Mouse (Mus musculus) testis, postnatal 10 days (tissue): ENCODE measurements around the gene Omt2b.
"Not testable (repeated sequence)": the region's sequence is repeated elsewhere in the genome, so short reads cannot be mapped to it uniquely, and the experiment has no call there.

Experiments
- DNase-seq: peaks from one replicate; pipeline ENCODE4 v3.0.0; 2021; ENCODE audit warnings: low spot score

Omt2b gene

DNA sequence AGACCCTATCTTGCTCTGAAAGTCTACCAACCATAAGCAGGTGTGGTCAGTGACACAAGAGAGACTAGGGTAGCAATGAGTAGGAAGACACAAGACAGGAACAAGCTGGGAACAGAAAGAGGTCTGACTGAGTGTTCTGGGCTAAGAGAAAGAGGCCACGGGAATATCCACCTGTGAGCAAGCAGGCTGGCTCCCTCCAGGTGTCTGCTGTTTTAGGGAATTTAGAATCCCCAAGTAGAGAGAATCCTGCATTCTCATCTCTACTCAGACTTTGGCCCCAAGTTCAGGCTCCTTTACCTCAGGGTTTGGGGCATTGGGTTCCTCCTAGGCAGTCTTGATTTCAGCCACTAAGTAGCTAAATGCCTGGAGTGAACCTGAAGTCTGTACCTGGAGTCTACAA, at the start of gene Omt2b:
Gene Omt2b, plus strand, starts transcription at position 301 of the 400 bp plus-strand sequence.
- not testable (repeated sequence) for DNase-seq

- not testable (repeated sequence) for DNase-seq
These were observed 45.2 kb upstream of the Omt2b start for GRCm38 (mm10) chr9:78282002-78282711.

DNA sequence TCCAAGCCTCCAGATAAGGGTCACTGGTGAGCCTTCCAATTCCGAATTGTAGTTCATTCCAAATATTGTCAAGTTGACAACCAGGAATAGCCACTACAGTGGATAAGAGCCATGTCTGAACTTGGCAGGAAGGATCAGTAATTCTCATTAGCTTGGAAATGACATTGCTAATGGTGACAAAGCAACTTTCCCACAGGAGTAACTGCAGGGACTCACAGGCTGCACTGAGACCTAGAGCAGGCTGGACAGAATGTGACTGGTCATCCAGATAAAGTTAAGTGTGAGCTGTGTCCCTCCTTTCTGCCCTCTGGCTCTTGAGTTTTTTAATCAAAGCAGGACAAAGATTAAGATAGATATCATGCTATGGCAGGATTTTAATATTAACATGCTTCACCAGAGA, 38.3 kb upstream of the Omt2b start:
- DNase-seq, result not testable (repeated sequence)

GRCm38 (mm10) chr9:78289723-78290122, 37.7 kb upstream of the Omt2b start, which contains the start of gene Gm10639:
Gm10639 (plus strand) TSS chr9:78289923.
- DNase-seq, result not testable (repeated sequence)

- DNase-seq, result not testable (repeated sequence)
These were observed 34.9 kb upstream of the Omt2b start for GRCm38 (mm10) chr9:78292462-78292861.

DNA sequence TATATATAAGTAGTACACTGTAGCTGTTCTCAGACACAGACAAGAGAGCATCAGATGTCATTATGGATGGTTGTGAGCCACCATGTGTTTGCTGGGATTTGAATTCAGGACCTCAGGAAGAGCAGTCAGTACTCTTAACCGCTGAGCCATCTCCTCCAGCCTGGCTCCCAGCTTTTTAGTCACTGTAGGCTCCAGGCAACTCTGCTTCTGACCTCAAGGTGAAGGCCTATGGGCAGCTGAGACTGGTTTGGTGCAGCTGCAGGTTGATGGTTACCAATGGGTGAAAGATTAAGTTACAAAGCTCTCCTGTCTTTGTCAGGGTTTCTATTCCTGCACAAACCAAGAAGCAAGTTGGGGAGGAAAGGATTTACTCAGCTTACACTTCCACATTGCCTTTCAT, 33.7 kb upstream of the Omt2b start:
- DNase-seq, result not testable (repeated sequence)

- DNase-seq, result not testable (repeated sequence)
These were observed 32.6 kb upstream of the Omt2b start for GRCm38 (mm10) chr9:78294781-78295180.

- peak; percentile 61 for DNase-seq
These were observed 31.3 kb upstream of the Omt2b start for GRCm38 (mm10) chr9:78296089-78296488.

- no peak for DNase-seq
These were observed 29.2 kb upstream of the Omt2b start for GRCm38 (mm10) chr9:78298232-78298631.

DNA sequence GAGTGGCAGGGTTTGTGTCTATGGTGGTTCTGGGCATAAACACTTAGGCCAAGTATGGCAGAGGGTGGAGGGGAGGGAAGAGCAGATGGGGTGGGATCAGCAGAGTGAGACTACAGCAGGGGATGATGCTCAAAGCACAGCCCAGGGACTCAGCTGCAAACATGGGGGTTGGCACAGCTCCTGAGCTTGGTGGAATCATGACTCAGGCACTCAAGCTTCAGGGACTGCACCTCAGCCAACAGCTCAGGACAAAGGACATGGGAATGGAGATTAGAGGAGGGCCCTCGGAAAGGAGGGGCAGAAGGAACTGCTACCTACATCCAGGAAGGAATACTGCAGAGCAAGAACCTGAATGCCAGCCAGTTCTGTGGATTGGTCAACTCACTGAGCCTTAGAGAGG, 28.2 kb upstream of the Omt2b start:
- DNase-seq, result not testable (repeated sequence)

- not testable (repeated sequence) for DNase-seq
These were observed 19.3 kb upstream of the Omt2b start for GRCm38 (mm10) chr9:78308122-78308521.

GRCm38 (mm10) chr9:78314696-78315095, 12.7 kb upstream of the Omt2b start, which contains the start of gene Omt2a:
Omt2a (minus strand) TSS chr9:78314796.
- DNase-seq, result no peak

GRCm38 (mm10) chr9:78319499-78319898, 7.9 kb upstream of the Omt2b start:
- DNase-seq, result no peak

DNA sequence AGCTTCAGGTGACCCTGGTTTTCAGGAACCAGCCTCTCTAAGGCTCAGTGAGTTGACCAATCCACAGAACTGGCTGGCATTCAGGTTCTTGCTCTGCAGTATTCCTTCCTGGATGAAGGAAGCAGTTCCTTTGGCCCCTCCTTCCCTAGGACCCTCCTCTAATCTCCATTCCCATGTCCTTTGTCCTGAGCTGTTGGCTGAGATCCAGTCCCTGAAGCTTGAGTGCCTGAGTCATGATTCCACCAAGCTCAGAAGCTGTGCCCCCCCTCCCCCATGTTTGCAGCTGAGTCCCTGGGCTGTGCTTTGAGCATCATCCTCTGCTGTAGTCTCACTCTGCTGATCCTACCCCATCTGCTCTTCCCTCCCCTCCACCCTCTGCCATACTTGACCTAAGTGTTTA, 9.7 kb downstream of the Omt2b start:
- DNase-seq, result not testable (repeated sequence)

GRCm38 (mm10) chr9:78340324-78340723, 12.9 kb downstream of the Omt2b start:
- DNase-seq, result peak; percentile 76

- DNase-seq, result not testable (repeated sequence)
These were observed 15.1 kb downstream of the Omt2b start for GRCm38 (mm10) chr9:78342494-78342893.

- not testable (repeated sequence) for DNase-seq
These were observed 15.7 kb downstream of the Omt2b start for GRCm38 (mm10) chr9:78343055-78343454.

GRCm38 (mm10) chr9:78345235-78345634, 17.8 kb downstream of the Omt2b start:
- not testable (repeated sequence) for DNase-seq

DNA sequence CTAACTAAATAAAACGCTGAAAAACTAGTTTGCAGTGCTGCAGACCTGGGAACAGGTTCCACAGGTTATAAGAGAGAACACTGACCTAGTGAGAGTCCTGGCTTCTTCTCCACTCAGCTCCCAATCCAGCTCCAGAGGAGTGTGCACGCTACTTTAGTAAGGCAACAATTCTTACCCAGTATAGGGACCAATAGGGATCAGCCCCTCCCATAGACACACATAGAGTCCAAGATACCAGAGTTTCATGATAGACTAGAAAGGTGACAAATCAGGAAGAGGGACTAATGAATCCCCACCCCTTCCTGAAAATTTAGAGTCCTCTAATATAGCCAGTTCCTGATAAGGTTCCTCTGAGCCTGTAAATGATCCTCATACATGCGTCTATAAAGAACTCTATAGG, 19.6 kb downstream of the Omt2b start:
- no peak for DNase-seq

DNA sequence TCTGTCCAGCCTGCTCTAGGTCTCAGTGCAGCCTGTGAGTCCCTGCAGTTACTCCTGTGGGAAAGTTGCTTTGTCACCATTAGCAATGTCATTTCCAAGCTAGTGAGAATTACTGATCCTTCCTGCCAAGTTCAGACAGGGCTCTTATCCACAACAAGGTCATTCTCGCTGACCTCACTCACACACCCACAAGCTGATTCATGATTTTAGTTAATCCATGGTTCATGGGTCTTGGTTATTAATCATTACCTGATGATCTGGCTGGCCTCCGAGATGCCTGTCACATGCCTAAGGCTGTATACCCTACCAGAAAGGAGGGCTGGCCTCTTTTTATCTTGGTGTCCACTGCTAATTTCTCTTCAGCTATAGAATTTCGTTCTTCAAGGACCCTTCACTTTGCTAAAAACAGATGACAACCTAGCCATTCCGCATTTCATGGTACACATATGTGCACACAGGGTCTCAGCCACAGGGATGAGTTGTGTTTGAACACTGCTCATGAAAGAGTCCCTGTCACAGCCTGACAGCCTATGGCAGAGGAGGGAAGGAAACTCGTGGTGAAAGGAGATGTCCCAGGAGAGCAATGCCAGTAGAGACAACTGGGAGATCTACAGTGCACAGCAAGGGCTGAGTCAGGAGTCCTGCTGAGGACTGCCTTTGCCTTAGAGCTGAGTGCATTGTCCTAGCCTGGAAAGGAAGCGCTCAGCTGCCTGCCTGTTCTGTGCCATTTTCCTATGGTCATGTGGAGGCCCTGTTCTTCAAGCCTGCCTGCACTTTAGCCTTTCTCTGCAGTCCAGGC, 21.0 kb downstream of the Omt2b start:
- DNase-seq, result not testable (repeated sequence)

- DNase-seq, result not testable (repeated sequence)
These were observed 21.8 kb downstream of the Omt2b start for GRCm38 (mm10) chr9:78349141-78349540.

- not testable (repeated sequence) for DNase-seq
These were observed 22.6 kb downstream of the Omt2b start for GRCm38 (mm10) chr9:78350007-78350406.
